Mouse (Mus musculus) G1E (cell line): ENCODE results near the gene Fbxo21. TPM values are rescaled to one million over a fixed set of nuclear protein-coding genes. Genes with fewer than 3 reads are reported as not detected.

ENCODE experiments used
- ATAC-seq: 2 replicates; pipeline ENCODE4 v1.8.0; 2016; ENCODE audit warnings: mild to moderate bottlenecking; ENCODE audit not compliant: insufficient number of reproducible peaks, poor library complexity, low FRiP score, severe bottlenecking; ENCODE audit errors: extremely low read depth
- DNase-seq: peaks from one replicate; pipeline ENCODE4 v3.0.0; 2012; ENCODE audit warnings: low spot score
- H3K27me3 ChIP-seq: 2 replicates; pipeline ENCODE4 v1.6.1; 2012; ENCODE audit warnings: mild to moderate bottlenecking, low read length, inconsistent platforms; ENCODE audit not compliant: insufficient read depth
- H3K36me3 ChIP-seq: replicated peaks from 2 replicates; pipeline ENCODE3; 2012; ENCODE audit warnings: mild to moderate bottlenecking, inconsistent platforms
- H3K4me1 ChIP-seq: 2 replicates; pipeline ENCODE4 v1.6.1; 2012; ENCODE audit warnings: low read depth, low read length, inconsistent platforms, mixed read lengths; ENCODE audit not compliant: insufficient read depth
- H3K4me3 ChIP-seq: 2 replicates; pipeline ENCODE4 v1.5.1; 2012; ENCODE audit warnings: low read depth, mild to moderate bottlenecking, inconsistent platforms, low read length, moderate library complexity, mixed read lengths
- H3K9me3 ChIP-seq: replicated peaks from 2 replicates; pipeline ENCODE4 v1.6.1; 2012; ENCODE audit warnings: inconsistent platforms
- CTCF ChIP-seq: IDR thresholded peaks from 2 replicates; pipeline ENCODE4 v1.5.1; 2012; ENCODE audit warnings: low read depth, low read length, inconsistent platforms, mixed read lengths
- GATA1 ChIP-seq: IDR thresholded peaks from 2 replicates; pipeline ENCODE4 v1.6.1; 2012; ENCODE audit warnings: borderline replicate concordance, low read length, inconsistent platforms, mixed read lengths
- GATA2 ChIP-seq: IDR thresholded peaks from 2 replicates; pipeline ENCODE4 v1.6.1; 2012; ENCODE audit warnings: low read depth, low read length, inconsistent platforms, borderline replicate concordance
- POLR2AphosphoS5 ChIP-seq: IDR thresholded peaks from 2 replicates; pipeline ENCODE4 v1.6.1; 2012; ENCODE audit warnings: low read depth, low read length, inconsistent platforms; ENCODE audit not compliant: insufficient replicate concordance
- TAL1 ChIP-seq: conservative IDR thresholded peaks from 2 replicates; pipeline ENCODE4 v1.6.1; 2012; ENCODE audit warnings: low read depth, low read length, inconsistent platforms, mixed read lengths
- polyA plus RNA-seq: library from polyadenylated mRNA; stranded (reverse); fragments of >175 nt; gene quantifications from 2 replicates; pipeline ENCODE4 v1.2.3, GENCODE M21; 2012
- total RNA-seq, 2 experiments: library from RNA; stranded (forward) in 1 of 2; stranded (reverse) in 1 of 2; fragments of 200-1000 nt in 1 of 2; fragments of >200 nt in 1 of 2; fragmentation: Nextera tagmentation in 1 of 2; gene quantifications; 2 replicates each; pipeline ENCODE4 v1.2.3; 2014 to 2017

The Fbxo21 gene
- total and polyA plus RNA-seq, 3 experiments = 7.5 to 10.5 (median 9.4) TPM

GRCm38 (mm10) chr5:118051981-118052662, 75.6 kb downstream of the Fbxo21 start:
- Histone ChIP-seq H3K4me3 (no peak overlapping the region), H3K9me3 (peaks cover 7% of the 10 kb centered on the region; the same call in 1 of the 2 replicates), H3K27me3 (peaks cover 3% of the 10 kb centered on the region; the same call in 1 of the 2 replicates), H3K4me1 (no peaks in the 10 kb centered on the region), H3K36me3 (no peaks in the 10 kb centered on the region)
- ATAC-seq = no peak
- DNase-seq = no peak
- TF ChIP-seq POLR2AphosphoS5 (no peak), CTCF (no peak), GATA1 (no peak), GATA2 (no peak), TAL1 (no peak)

GRCm38 (mm10) chr5:118053205-118053604, 76.7 kb downstream of the Fbxo21 start:
- Histone ChIP-seq H3K27me3 (peaks cover 3% of the 10 kb centered on the region; the same call in 1 of the 2 replicates), H3K9me3 (0 out of 2 replicates have a peak, but pooled peaks cover 4% of the 10 kb centered on the region), H3K4me1 (no peaks in the 10 kb centered on the region), H3K4me3 (no peak overlapping the region), H3K36me3 (no peaks in the 10 kb centered on the region)
- ATAC-seq (no peak), DNase-seq (no peak)
- TF ChIP-seq TAL1 = no peak
- no peak for TF ChIP-seq GATA2
- no peak for TF ChIP-seq GATA1
- no peak for TF ChIP-seq CTCF

DNA sequence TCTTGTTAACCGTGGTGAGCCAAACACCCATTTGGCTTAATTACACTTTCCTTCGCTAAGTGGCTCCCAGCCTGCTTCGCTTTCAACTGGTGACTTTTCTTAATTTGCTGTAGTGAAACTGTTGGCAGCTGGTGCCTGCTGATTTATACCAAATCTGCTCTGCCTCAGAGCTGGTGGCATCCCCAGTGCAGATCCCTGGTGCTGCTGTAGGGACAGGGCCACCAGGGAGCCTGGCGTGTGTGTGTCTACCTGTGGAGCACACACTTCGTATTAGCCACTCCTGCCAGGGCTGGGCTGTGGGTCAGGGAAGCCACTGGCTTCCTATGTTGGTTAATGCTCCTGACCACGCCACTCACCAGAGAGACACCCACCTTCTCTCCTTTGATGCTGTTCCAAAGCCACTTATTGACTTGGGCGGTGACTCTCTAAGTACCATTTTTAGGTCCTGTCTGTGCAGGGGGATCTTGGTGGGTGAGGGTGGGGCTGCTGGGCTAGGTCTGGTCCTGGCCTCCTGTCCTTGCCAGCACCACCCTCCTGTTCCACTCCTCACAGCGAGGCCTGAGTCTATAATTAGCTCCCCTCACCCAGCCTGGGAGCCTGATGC, 81.1 kb downstream of the Fbxo21 start:
- ATAC-seq (no peak), DNase-seq (no peak)
- Histone ChIP-seq H3K4me1 (no peaks in the 10 kb centered on the region), H3K36me3 (peaks cover 17% of the 10 kb centered on the region), H3K27me3 (peaks cover 3% of the 10 kb centered on the region; the same call in 1 of the 2 replicates), H3K4me3 (no peak overlapping the region), H3K9me3 (no peaks in the 10 kb centered on the region)
- TF ChIP-seq CTCF (no peak), GATA1 (no peak), GATA2 (no peak), POLR2AphosphoS5 (no peak), TAL1 (no peak)

GRCm38 (mm10) chr5:118058858-118059257, 82.3 kb downstream of the Fbxo21 start:
- DNase-seq (no peak), ATAC-seq (no peak)
- peaks cover 3% of the 10 kb centered on the region; the same call in 1 of the 2 replicates for H3K27me3 ChIP-seq
- H3K36me3 ChIP-seq = peaks cover 28% of the 10 kb centered on the region
- no peak overlapping the region for H3K4me3 ChIP-seq
- H3K4me1 ChIP-seq = no peaks in the 10 kb centered on the region
- no peak for TF ChIP-seq POLR2AphosphoS5
- no peaks in the 10 kb centered on the region for H3K9me3 ChIP-seq

DNA sequence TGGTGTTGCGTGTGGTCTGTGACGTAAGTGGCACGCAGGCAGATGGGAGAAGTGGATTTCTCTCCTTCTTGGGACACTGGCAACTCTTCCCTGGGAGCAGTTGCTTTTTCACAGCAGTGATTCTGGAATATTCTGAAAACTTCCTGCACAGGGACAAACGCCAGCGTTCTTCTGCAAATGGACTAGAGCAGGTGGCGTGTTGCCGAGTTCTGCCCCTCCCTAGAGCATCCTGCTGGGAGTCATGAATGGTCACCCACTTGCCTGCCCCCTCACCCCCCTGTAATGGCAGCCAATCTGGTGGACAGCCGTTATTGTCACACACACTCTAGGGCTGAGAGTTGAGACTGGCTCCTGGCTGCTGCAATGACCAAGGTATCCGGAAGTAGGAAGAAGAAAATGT, 83.1 kb downstream of the Fbxo21 start:
- Histone ChIP-seq H3K9me3 (no peaks in the 10 kb centered on the region), H3K27me3 (peaks cover 3% of the 10 kb centered on the region; the same call in 1 of the 2 replicates), H3K36me3 (peaks cover 36% of the 10 kb centered on the region), H3K4me3 (no peak overlapping the region), H3K4me1 (no peaks in the 10 kb centered on the region)
- TF ChIP-seq GATA2 = no peak
- TF ChIP-seq TAL1 = no peak
- no peak for TF ChIP-seq GATA1
- TF ChIP-seq CTCF = no peak
- no peak for TF ChIP-seq POLR2AphosphoS5
- DNase-seq (no peak), ATAC-seq (no peak)

Other genes starting within 250 kb of the Fbxo21 start
- gene Nos1, start 195.7 kb upstream of the Fbxo21 start, total RNA-seq (2014; fragmentation: Nextera tagmentation) = not detected in 2 replicates
- 0.05 and 0.06 TPM in 2 replicates for gene Nos1, start 195.7 kb upstream of the Fbxo21 start, total RNA-seq (2017)
- not detected in 2 replicates for gene Nos1, start 195.7 kb upstream of the Fbxo21 start, polyA plus RNA-seq
- gene Tesc, start 51.0 kb downstream of the Fbxo21 start, total RNA-seq (2014; fragmentation: Nextera tagmentation) = not detected in 2 replicates
- gene Tesc, start 51.0 kb downstream of the Fbxo21 start, total RNA-seq (2017) = not detected in 2 replicates
- 0.20 TPM in 1 of 2 replicates, not detected in the other for gene Tesc, start 51.0 kb downstream of the Fbxo21 start, polyA plus RNA-seq
- gene Fbxw8, start 178.7 kb downstream of the Fbxo21 start, total RNA-seq (2014; fragmentation: Nextera tagmentation) = 25.9 and 26.1 TPM in 2 replicates
- 30.2 and 33.9 TPM in 2 replicates for gene Fbxw8, start 178.7 kb downstream of the Fbxo21 start, total RNA-seq (2017)
- gene Fbxw8, start 178.7 kb downstream of the Fbxo21 start, polyA plus RNA-seq = 34.0 and 39.9 TPM in 2 replicates
- gene Hrk, start 187.9 kb downstream of the Fbxo21 start, total RNA-seq (2014; fragmentation: Nextera tagmentation) = not detected in 2 replicates
- 0.06 and 0.11 TPM in 2 replicates for gene Hrk, start 187.9 kb downstream of the Fbxo21 start, total RNA-seq (2017)
- gene Hrk, start 187.9 kb downstream of the Fbxo21 start, polyA plus RNA-seq = not detected in 2 replicates